Mouse (Mus musculus) intestine, embryonic 16.5 days (tissue): Measurements from ENCODE around the gene Tmem121b. TPM values are rescaled to one million over a fixed set of nuclear protein-coding genes. Genes with fewer than 3 reads are reported as not detected.
A peak's percentile ranks its signal among the peaks of the same experiment; 100 is the strongest.

ENCODE experiments used
- ATAC-seq: fragments of 200-750 bp; cut with Nextera tagmentation; 2 replicates; pipeline ENCODE4 v1.8.0; 2017; ENCODE audit warnings: moderate TSS enrichment, moderate library complexity
- H3K27ac ChIP-seq: fragments of 300-500 bp; sonication (generic); 2 replicates; pipeline ENCODE4 v1.5.1; 2014; ENCODE audit warnings: mild to moderate bottlenecking, low read length
- H3K27me3 ChIP-seq: fragments of 300-500 bp; sonication (generic); replicated peaks from 2 replicates; pipeline ENCODE4 v1.6.1; 2014; ENCODE audit warnings: low read length, control low read depth, mixed read lengths; ENCODE audit not compliant: control insufficient read depth, insufficient read depth
- H3K36me3 ChIP-seq: fragments of 300-500 bp; sonication (generic); 2 replicates; pipeline ENCODE4 v1.6.1; 2014; ENCODE audit warnings: low read length, control low read depth; ENCODE audit not compliant: control insufficient read depth, insufficient read depth
- H3K4me1 ChIP-seq: fragments of 300-500 bp; sonication (generic); 2 replicates; pipeline ENCODE4 v1.6.1; 2014; ENCODE audit warnings: low read length, control low read depth, mixed read lengths; ENCODE audit not compliant: control insufficient read depth, insufficient read depth
- H3K4me2 ChIP-seq: fragments of 300-500 bp; sonication (generic); 2 replicates; pipeline ENCODE4 v1.6.1; 2014; ENCODE audit warnings: low read depth, low read length, control low read depth
- H3K4me3 ChIP-seq: fragments of 300-500 bp; sonication (generic); 2 replicates; pipeline ENCODE4 v1.5.1; 2014; ENCODE audit warnings: mild to moderate bottlenecking, low read length
- H3K9ac ChIP-seq: fragments of 300-500 bp; sonication (generic); 2 replicates; pipeline ENCODE4 v1.6.1; 2014; ENCODE audit warnings: low read depth, low read length
- H3K9me3 ChIP-seq: fragments of 300-500 bp; sonication (generic); 2 replicates; pipeline ENCODE4 v1.6.1; 2016; ENCODE audit warnings: low read length, control low read depth; ENCODE audit not compliant: control insufficient read depth
- WGBS: fragments of 180-500 bp; shearing (Covaris S2); extraction: QIAGEN DNeasy Blood & Tissue Kit; methylation state at CpG from one replicate; pipeline ENCODE4 v1.1.7; 2014; 5-methylcytosine and 5-hydroxymethylcytosine counted together
- polyA plus RNA-seq: library from polyadenylated mRNA; unstranded; fragments of >200 nt; fragmentation: Nextera tagmentation; extraction: Ambion mirVana; gene quantifications from 2 replicates; pipeline ENCODE4 v1.2.1, GENCODE M21; 2015

The Tmem121b gene
- polyA plus RNA-seq, 1 experiment from 2014 or later = 0.06 TPM

- peak within 1 kb of the TSS; percentile 45; the same call in 1 of the 2 replicates for H3K27ac ChIP-seq
Observed at GRCm38 (mm10) chr6:120463086-120463871, 30.3 kb downstream of the Tmem121b start, which contains the start of gene Il17ra. Il17ra (plus strand) TSS chr6:120463247.

GRCm38 (mm10) chr6:120462251-120462650 lies 31.4 kb downstream of the Tmem121b start:
- ATAC-seq = no peak
- H3K9ac ChIP-seq = no peak overlapping the region
- WGBS = 52% methylated on average over 6 of the region's 6 CpGs
- no peak overlapping the region for H3K27ac ChIP-seq
- H3K36me3 ChIP-seq = no peaks in the 10 kb centered on the region
- H3K27me3 ChIP-seq = peaks cover 15% of the 10 kb centered on the region; the same call in 1 of the 2 replicates
- H3K4me1 ChIP-seq = peaks cover 10% of the 10 kb centered on the region
- H3K4me2 ChIP-seq = no peak overlapping the region
- H3K4me3 ChIP-seq = no peak overlapping the region
- H3K9me3 ChIP-seq = no peaks in the 10 kb centered on the region

More at GRCm38 (mm10) chr6:120463086-120463871, 30.3 kb downstream of the Tmem121b start, which contains the start of gene Il17ra:
- WGBS = under 1% methylated on average over 84 of the region's 90 CpGs
- peak within 1 kb of the TSS; percentile 87 for H3K4me2 ChIP-seq
- peak within 1 kb of the TSS; percentile 77 for H3K9ac ChIP-seq
- no peaks in the 10 kb centered on the region for H3K36me3 ChIP-seq
- H3K9me3 ChIP-seq = no peaks in the 10 kb centered on the region
- H3K4me1 ChIP-seq = peaks cover 10% of the 10 kb centered on the region
- peak; percentile 98 for ATAC-seq
- peak within 1 kb of the TSS; percentile 73 for H3K4me3 ChIP-seq
- H3K27me3 ChIP-seq = peaks cover 15% of the 10 kb centered on the region; the same call in 1 of the 2 replicates

- H3K4me1 ChIP-seq = peaks cover 10% of the 10 kb centered on the region
- H3K36me3 ChIP-seq = no peaks in the 10 kb centered on the region
- peaks cover 15% of the 10 kb centered on the region; the same call in 1 of the 2 replicates for H3K27me3 ChIP-seq
- H3K27ac ChIP-seq = no peak overlapping the region
- H3K9me3 ChIP-seq = no peaks in the 10 kb centered on the region
- no peak overlapping the region for H3K9ac ChIP-seq
- no peak for ATAC-seq
- no peak overlapping the region for H3K4me2 ChIP-seq
- WGBS = 75% methylated on average over 15 of the region's 15 CpGs
- no peak overlapping the region for H3K4me3 ChIP-seq
Observed at GRCm38 (mm10) chr6:120461217-120461616, 32.4 kb downstream of the Tmem121b start.

- H3K36me3 ChIP-seq = no peaks in the 10 kb centered on the region
- 0 out of 2 replicates have a peak, but pooled peaks cover 2% of the 10 kb centered on the region for H3K4me1 ChIP-seq
- H3K9ac ChIP-seq = no peak overlapping the region
- H3K27me3 ChIP-seq = peaks cover 8% of the 10 kb centered on the region; the same call in 1 of the 2 replicates
- no peak overlapping the region for H3K27ac ChIP-seq
- 88% methylated on average over 5 of the region's 5 CpGs for WGBS
- no peaks in the 10 kb centered on the region for H3K9me3 ChIP-seq
- ATAC-seq = no peak
- no peak overlapping the region for H3K4me3 ChIP-seq
- no peak overlapping the region for H3K4me2 ChIP-seq
Observed at GRCm38 (mm10) chr6:120457751-120458150, 35.9 kb downstream of the Tmem121b start.

- ATAC-seq = no peak
- Histone ChIP-seq H3K4me2 (no peak overlapping the region), H3K36me3 (no peaks in the 10 kb centered on the region), H3K9me3 (no peaks in the 10 kb centered on the region), H3K4me1 (0 out of 2 replicates have a peak, but pooled peaks cover 2% of the 10 kb centered on the region), H3K9ac (no peak overlapping the region), H3K27ac (no peak overlapping the region), H3K27me3 (peaks cover 7% of the 10 kb centered on the region; the same call in 1 of the 2 replicates), H3K4me3 (no peak overlapping the region)
- WGBS = 68% methylated on average over 7 of the region's 7 CpGs
Observed at GRCm38 (mm10) chr6:120457074-120457473, 36.5 kb downstream of the Tmem121b start.

GRCm38 (mm10) chr6:120454627-120455077 lies 39.0 kb downstream of the Tmem121b start:
- no peaks in the 10 kb centered on the region for H3K36me3 ChIP-seq
- H3K4me2 ChIP-seq = peak overlapping the region; percentile 43
- no peak overlapping the region for H3K4me3 ChIP-seq
- 41% methylated on average over 11 of the region's 11 CpGs for WGBS
- ATAC-seq = peak; percentile 92
- H3K27me3 ChIP-seq = no peaks in the 10 kb centered on the region
- 0 out of 2 replicates have a peak, but pooled peaks cover 2% of the 10 kb centered on the region for H3K4me1 ChIP-seq
- no peaks in the 10 kb centered on the region for H3K9me3 ChIP-seq
- H3K9ac ChIP-seq = no peak overlapping the region
- peak overlapping the region; percentile 2; the same call in 1 of the 2 replicates for H3K27ac ChIP-seq

GRCm38 (mm10) chr6:120453556-120453955 lies 40.1 kb downstream of the Tmem121b start:
- Histone ChIP-seq H3K4me3 (no peak overlapping the region), H3K9ac (no peak overlapping the region), H3K36me3 (no peaks in the 10 kb centered on the region), H3K4me2 (no peak overlapping the region), H3K27me3 (no peaks in the 10 kb centered on the region), H3K4me1 (0 out of 2 replicates have a peak, but pooled peaks cover 2% of the 10 kb centered on the region), H3K27ac (no peak overlapping the region), H3K9me3 (no peaks in the 10 kb centered on the region)
- 90% methylated on average over 3 of the region's 3 CpGs for whole genome bisulfite sequencing
- ATAC-seq = no peak

GRCm38 (mm10) chr6:120453103-120453445 lies 40.5 kb downstream of the Tmem121b start:
- H3K36me3 ChIP-seq = no peaks in the 10 kb centered on the region
- no peaks in the 10 kb centered on the region for H3K9me3 ChIP-seq
- H3K4me1 ChIP-seq = 0 out of 2 replicates have a peak, but pooled peaks cover 2% of the 10 kb centered on the region
- H3K27ac ChIP-seq = no peak overlapping the region
- ATAC-seq = no peak
- H3K4me3 ChIP-seq = no peak overlapping the region
- H3K4me2 ChIP-seq = no peak overlapping the region
- no peak overlapping the region for H3K9ac ChIP-seq
- 79% methylated on average over 5 of the region's 5 CpGs for WGBS
- H3K27me3 ChIP-seq = no peaks in the 10 kb centered on the region

GRCm38 (mm10) chr6:120452384-120453102 lies 41.1 kb downstream of the Tmem121b start:
- Histone ChIP-seq H3K9me3 (no peaks in the 10 kb centered on the region), H3K36me3 (no peaks in the 10 kb centered on the region), H3K4me1 (0 out of 2 replicates have a peak, but pooled peaks cover 2% of the 10 kb centered on the region), H3K27me3 (no peaks in the 10 kb centered on the region), H3K4me2 (no peak overlapping the region), H3K9ac (no peak overlapping the region), H3K4me3 (no peak overlapping the region), H3K27ac (no peak overlapping the region)
- no peak for ATAC-seq
- WGBS = 88% methylated on average over 11 of the region's 11 CpGs
